Mouse (Mus musculus) heart, embryonic 16.5 days (tissue): ENCODE data around the gene Pdap1. TPM values are rescaled to one million over a fixed set of nuclear protein-coding genes. Genes with fewer than 3 reads are reported as not detected.
"Not testable (repeated sequence)": the region's sequence is repeated elsewhere in the genome, so short reads cannot be mapped to it uniquely, and the experiment has no call there.

Experiments used
- ATAC-seq: fragments of 200-750 bp; cut with Nextera tagmentation; replicated peaks from 2 replicates; pipeline ENCODE4 v1.8.0; 2017; ENCODE audit warnings: moderate number of reproducible peaks; ENCODE audit not compliant: insufficient read depth, low FRiP score; ENCODE audit errors: extremely low read depth
- H3K27ac ChIP-seq: fragments of 300-500 bp; sonication (generic); 2 replicates; pipeline ENCODE4 v1.5.1; 2014; ENCODE audit warnings: mild to moderate bottlenecking, low read length, control low read depth, moderate library complexity
- H3K27me3 ChIP-seq: fragments of 300-500 bp; sonication (generic); 2 replicates; pipeline ENCODE4 v1.6.1; 2014; ENCODE audit warnings: low read length, mixed read lengths; ENCODE audit not compliant: control insufficient read depth, insufficient read depth
- H3K36me3 ChIP-seq: fragments of 300-500 bp; sonication (generic); 2 replicates; pipeline ENCODE4 v1.6.1; 2014; ENCODE audit not compliant: control insufficient read depth, insufficient read depth
- H3K4me1 ChIP-seq: fragments of 300-500 bp; sonication (generic); 2 replicates; pipeline ENCODE4 v1.6.1; 2014; ENCODE audit warnings: low read length, mixed read lengths; ENCODE audit not compliant: control insufficient read depth, insufficient read depth
- H3K4me2 ChIP-seq: fragments of 300-500 bp; sonication (generic); 2 replicates; pipeline ENCODE4 v1.6.1; 2014; ENCODE audit warnings: low read depth, mild to moderate bottlenecking, control low read depth, low read length
- H3K4me3 ChIP-seq: fragments of 300-500 bp; sonication (generic); 2 replicates; pipeline ENCODE4 v1.5.1; 2014; ENCODE audit warnings: mild to moderate bottlenecking, control low read depth, low read length
- H3K9ac ChIP-seq: fragments of 300-500 bp; sonication (generic); 2 replicates; pipeline ENCODE4 v1.6.1; 2014; ENCODE audit warnings: low read length, control low read depth
- H3K9me3 ChIP-seq: fragments of 300-500 bp; sonication (generic); replicated peaks from 2 replicates; pipeline ENCODE4 v1.6.1; 2016; ENCODE audit warnings: low read length; ENCODE audit not compliant: control insufficient read depth
- WGBS: fragments of 180-500 bp; shearing (Covaris S2); extraction: QIAGEN DNeasy Blood & Tissue Kit; methylation state at CpG from one replicate; pipeline ENCODE4 v1.1.7; 2014; 5-methylcytosine and 5-hydroxymethylcytosine counted together
- polyA plus RNA-seq: library from polyadenylated mRNA; unstranded; fragments of >200 nt; fragmentation: Nextera tagmentation; extraction: Ambion mirVana; gene quantifications from 2 replicates; pipeline ENCODE4 v1.2.1, GENCODE M21; 2015

Pdap1 gene
- polyA plus RNA-seq, 1 experiment from 2014 or later = 49.8 TPM

DNA sequence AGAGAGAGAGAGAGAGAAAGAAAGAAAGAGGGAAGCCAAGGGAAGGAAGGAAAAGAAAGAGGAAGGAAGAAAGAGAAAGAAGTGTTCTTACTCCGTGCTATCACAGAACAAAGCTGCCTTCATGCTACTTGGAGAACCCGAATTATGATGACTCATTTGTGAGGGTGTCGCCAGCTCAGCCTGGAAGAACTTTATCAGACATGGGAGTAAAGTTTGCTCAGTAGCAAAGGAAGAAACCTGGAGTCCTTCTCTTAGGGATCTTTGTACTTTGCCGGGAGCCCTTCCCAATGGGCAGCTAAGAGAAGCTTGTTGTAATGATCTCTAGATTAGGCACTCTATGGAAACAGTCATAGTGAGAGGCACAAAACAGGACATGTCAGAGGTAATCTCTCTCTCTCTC is 37.3 kb downstream of the Pdap1 start:
- Histone ChIP-seq H3K4me1 (no peaks in the 10 kb centered on the region), H3K27ac (no peak overlapping the region), H3K36me3 (peaks cover 70% of the 10 kb centered on the region), H3K27me3 (no peaks in the 10 kb centered on the region), H3K4me2 (no peak overlapping the region), H3K9me3 (no peaks in the 10 kb centered on the region), H3K4me3 (no peak overlapping the region), H3K9ac (no peak overlapping the region)
- WGBS = 71% methylated on average over 4 of the region's 4 CpGs
- no peak for ATAC-seq

DNA sequence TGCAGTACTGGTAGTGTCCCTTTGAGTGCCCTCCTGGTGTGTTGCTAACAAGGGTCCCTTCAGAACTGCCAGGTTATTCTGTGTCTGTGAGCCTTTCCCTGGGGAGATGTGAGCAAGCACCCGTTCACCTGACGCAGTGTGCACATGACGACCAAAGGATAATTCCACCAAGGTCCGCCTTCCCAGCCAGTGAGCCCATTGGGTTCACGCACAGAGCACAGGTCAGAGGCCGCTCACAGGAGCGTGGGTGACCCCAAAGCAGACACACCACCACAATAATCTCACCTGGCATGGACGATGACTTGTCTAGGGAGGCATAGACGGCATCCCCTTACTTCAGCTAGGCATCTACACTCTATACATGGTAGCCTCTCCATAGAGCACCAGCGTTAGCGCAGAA is 38.6 kb downstream of the Pdap1 start:
- H3K4me1 ChIP-seq, H3K9ac ChIP-seq, H3K4me3 ChIP-seq, ATAC-seq, H3K9me3 ChIP-seq, H3K27me3 ChIP-seq, H3K4me2 ChIP-seq, H3K27ac ChIP-seq: not testable (repeated sequence)
- 97% methylated on average over 11 of the region's 11 CpGs for WGBS
- peaks cover 74% of the 10 kb centered on the region for H3K36me3 ChIP-seq

DNA sequence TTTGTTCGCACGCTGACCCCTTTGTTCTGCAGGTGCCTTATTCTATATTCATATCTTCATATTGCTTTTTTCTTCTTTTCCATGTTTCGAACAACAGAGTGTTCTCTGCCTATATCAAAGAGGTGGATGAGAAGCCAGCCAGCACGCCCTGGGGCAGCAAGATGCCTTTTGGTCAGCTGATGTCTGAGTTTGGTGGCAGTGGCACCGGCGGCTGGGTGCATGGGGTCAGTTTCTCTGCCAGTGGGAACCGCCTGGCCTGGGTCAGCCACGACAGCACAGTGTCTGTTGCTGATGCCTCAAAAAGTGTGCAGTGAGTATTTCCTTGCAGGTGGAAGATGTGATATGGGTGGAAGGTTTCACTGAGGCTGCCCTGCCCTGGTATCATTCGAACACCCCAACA is 39.1 kb downstream of the Pdap1 start:
- H3K9me3 ChIP-seq = no peaks in the 10 kb centered on the region
- H3K27ac ChIP-seq = no peak overlapping the region
- no peak overlapping the region for H3K4me2 ChIP-seq
- H3K4me1 ChIP-seq = no peaks in the 10 kb centered on the region
- peaks cover 77% of the 10 kb centered on the region for H3K36me3 ChIP-seq
- no peaks in the 10 kb centered on the region for H3K27me3 ChIP-seq
- WGBS = 96% methylated on average over 9 of the region's 9 CpGs
- no peak for ATAC-seq
- H3K9ac ChIP-seq = no peak overlapping the region
- no peak overlapping the region for H3K4me3 ChIP-seq

DNA sequence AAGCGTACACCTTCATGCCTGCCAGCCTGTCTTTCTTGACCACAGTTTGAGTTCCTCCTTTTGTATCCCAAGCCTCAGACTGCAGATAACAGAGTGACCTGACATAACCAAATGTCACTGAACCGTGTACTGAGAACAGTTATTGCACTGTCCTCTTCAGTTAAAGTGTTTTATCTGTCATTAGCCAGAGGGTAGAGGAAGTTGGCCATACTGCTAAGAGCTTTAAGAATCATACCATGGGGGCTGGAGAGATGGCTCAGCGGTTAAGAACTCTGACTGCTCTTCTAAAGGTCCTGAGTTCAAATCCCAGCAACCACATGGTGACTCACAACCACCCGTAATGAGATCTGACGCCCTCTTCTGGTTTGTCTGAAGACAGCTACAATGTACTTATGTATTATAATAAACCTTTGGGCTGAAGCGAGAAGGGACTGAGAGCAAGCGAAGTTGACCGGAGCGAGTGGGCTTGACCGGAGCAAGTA is 41.7 kb downstream of the Pdap1 start:
- Histone ChIP-seq H3K4me2 (no peak overlapping the region), H3K27me3 (no peaks in the 10 kb centered on the region), H3K4me1 (no peaks in the 10 kb centered on the region), H3K9ac (no peak overlapping the region), H3K27ac (no peak overlapping the region), H3K9me3 (no peaks in the 10 kb centered on the region), H3K4me3 (no peak overlapping the region), H3K36me3 (peaks cover 59% of the 10 kb centered on the region)
- WGBS = 87% methylated on average over 10 of the region's 10 CpGs
- no peak for ATAC-seq

DNA sequence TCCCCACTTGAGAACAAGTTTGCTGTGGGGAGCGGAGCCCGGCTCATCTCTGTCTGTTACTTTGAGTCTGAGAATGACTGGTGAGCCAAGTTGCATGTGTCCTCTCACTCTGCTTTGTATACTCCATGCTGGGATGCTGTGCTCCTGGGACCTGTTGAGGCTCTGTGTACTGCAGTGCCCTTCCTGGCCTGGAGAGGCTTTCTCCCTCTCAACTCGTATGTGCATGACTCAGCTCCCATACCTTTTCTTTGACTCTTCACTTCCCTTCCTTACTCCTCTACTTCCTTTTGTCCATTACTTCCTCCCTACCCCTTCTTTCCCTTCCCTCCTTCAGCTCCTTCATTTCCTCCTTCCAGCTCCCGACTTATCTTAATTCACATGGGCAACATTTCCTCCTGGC is 43.8 kb downstream of the Pdap1 start:
- 75% methylated on average over 4 of the region's 4 CpGs for WGBS
- H3K36me3 ChIP-seq = peaks cover 59% of the 10 kb centered on the region
- no peak overlapping the region for H3K27ac ChIP-seq
- no peak overlapping the region for H3K4me2 ChIP-seq
- no peak overlapping the region for H3K9ac ChIP-seq
- no peak overlapping the region for H3K4me3 ChIP-seq
- H3K27me3 ChIP-seq = no peaks in the 10 kb centered on the region
- ATAC-seq = no peak
- no peaks in the 10 kb centered on the region for H3K9me3 ChIP-seq
- no peaks in the 10 kb centered on the region for H3K4me1 ChIP-seq

DNA sequence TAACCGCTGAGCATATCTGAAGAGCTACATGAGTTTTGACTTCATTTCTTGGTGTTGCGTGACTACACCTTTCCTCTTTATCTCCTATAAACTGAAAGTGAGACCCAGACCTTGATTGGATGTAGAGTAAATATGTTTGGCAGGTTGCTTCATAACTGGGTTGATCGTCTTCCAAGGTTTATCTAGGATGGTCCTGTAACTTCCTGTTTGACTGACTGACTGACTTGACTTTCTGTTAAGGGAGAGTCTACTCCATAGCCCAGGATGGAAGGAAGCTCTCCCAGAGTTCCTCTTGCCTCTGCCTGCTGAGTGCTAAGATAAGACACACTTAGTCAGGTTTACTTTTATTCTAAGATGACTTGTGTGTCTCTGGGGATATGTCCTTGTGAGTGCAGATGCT is 50.2 kb downstream of the Pdap1 start:
- H3K9ac ChIP-seq = no peak overlapping the region
- 80% methylated on average over 3 of the region's 3 CpGs for WGBS

DNA sequence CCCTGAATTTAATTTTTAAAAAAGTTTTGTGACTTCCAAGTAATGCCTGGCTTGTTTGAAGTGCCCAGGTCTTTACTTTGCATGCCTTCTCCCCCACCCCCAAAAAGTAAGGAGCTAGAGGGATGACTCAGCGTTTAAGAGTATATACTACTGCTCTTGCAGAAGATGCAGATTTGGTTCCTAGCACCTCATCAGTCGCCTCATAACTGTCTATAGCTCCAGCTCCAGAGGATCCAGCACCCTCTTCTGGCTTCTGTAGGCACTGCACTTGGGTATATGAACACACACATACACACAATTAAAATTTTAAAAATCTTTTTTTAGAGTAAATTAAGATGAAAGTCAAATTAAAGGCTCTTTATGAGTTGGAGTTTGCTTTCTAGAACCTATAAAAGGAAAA is 51.9 kb downstream of the Pdap1 start:
- H3K36me3 ChIP-seq = peaks cover 15% of the 10 kb centered on the region
- ATAC-seq = no peak
- no peaks in the 10 kb centered on the region for H3K27me3 ChIP-seq
- H3K4me3 ChIP-seq = no peak overlapping the region
- H3K9ac ChIP-seq = no peak overlapping the region
- H3K4me1 ChIP-seq = peaks cover 10% of the 10 kb centered on the region
- H3K4me2 ChIP-seq = no peak overlapping the region
- 100% methylated on average over 2 of the region's 2 CpGs for WGBS
- no peak overlapping the region for H3K27ac ChIP-seq
- H3K9me3 ChIP-seq = no peaks in the 10 kb centered on the region

More for the DNA sequence above, 50.2 kb downstream of the Pdap1 start:
- no peaks in the 10 kb centered on the region for H3K9me3 ChIP-seq
- peaks cover 3% of the 10 kb centered on the region for H3K4me1 ChIP-seq
- peaks cover 20% of the 10 kb centered on the region for H3K36me3 ChIP-seq
- ATAC-seq = no peak
- H3K4me2 ChIP-seq = no peak overlapping the region
- no peak overlapping the region for H3K4me3 ChIP-seq
- H3K27ac ChIP-seq = no peak overlapping the region
- no peaks in the 10 kb centered on the region for H3K27me3 ChIP-seq

DNA sequence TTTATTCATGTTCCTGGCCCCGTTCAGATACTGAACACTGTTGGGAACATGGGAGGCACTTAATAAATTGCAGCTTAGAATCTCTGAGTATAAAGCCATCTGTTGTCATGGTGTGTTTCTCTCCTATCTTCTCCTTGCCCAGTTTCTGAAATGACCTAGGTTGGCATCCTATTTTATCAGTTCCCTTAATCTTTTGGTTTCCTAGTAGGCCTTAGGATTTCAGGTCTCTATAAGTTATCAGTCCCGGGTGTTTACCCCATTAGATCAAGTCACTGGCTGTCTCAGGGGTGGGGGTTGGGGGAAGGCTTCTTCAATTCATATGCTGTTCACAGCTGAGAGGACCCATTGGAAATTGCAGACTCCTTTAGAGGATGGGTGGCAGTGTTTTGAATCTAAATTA is 55.2 kb downstream of the Pdap1 start:
- WGBS = 49% methylated on average over 2 of the region's 2 CpGs
- H3K9ac ChIP-seq = peak overlapping the region; percentile 99
- no peak overlapping the region for H3K27ac ChIP-seq
- H3K36me3 ChIP-seq = no peaks in the 10 kb centered on the region
- peak overlapping the region; percentile 94 for H3K4me3 ChIP-seq
- peaks cover 10% of the 10 kb centered on the region for H3K4me1 ChIP-seq
- 0 out of 2 replicates have a peak, but pooled peaks cover 3% of the 10 kb centered on the region for H3K9me3 ChIP-seq
- peak overlapping the region; percentile 92 for H3K4me2 ChIP-seq
- H3K27me3 ChIP-seq = no peaks in the 10 kb centered on the region
- ATAC-seq = no peak

DNA sequence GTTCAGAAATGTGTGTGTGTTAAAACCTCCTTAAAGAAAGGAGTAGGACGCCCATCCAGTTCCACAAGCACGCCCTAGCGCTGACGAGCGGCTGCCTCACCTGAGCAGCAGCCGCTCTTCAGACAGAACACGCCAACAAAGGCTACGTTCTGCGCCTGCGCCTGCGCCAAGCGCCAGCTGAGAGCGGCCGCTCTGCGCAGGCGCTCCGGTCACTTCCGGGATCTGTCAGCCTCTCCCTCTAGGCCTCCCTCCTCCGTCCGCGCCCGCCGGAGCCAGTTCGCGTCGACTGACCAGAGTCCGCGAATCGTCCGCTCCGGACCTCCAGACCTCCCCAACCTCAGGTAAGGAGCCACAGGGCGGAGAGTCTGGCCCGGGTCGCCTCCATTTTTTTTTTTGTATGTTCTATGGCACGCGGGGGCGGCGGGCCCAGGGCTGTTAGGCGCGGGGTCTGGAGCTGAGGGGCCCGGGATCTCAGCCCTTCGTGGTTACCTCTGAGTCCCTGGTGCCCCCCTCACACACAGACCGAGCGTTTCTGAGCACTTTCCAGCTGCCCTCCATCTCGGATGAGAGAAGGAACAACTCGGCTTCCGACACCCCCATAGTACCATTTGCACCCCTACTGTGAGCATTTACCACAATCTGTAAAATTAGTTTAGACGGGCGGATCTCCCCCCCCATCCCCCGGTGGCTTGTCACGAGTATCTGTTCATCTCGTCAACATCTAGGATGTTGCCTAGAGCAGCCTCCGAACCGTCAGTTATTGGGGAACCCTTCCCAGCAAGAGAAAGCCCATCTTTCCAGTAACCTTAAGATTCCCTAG is 56.2 kb downstream of the Pdap1 start, which contains the start of the genes Arpc1a and Kpna7:
Gene Arpc1a (plus strand): TSS at position 199 of the 820 bp plus-strand sequence.
Gene Kpna7 (minus strand): TSS at position 399 of the 820 bp plus-strand sequence.
- 0 out of 2 replicates have a peak, but pooled peaks cover 3% of the 10 kb centered on the region for H3K9me3 ChIP-seq
- peak within 1 kb of the TSS; percentile 94 for H3K4me3 ChIP-seq
- peak within 1 kb of the TSS; percentile 92 for H3K4me2 ChIP-seq
- peak within 1 kb of the TSS; percentile 72 for H3K27ac ChIP-seq
- under 1% methylated on average over 53 of the region's 54 CpGs for WGBS
- H3K36me3 ChIP-seq = no peaks in the 10 kb centered on the region
- peaks cover 10% of the 10 kb centered on the region for H3K4me1 ChIP-seq
- H3K9ac ChIP-seq = peak within 1 kb of the TSS; percentile 99
- no peaks in the 10 kb centered on the region for H3K27me3 ChIP-seq
- peak; percentile 98 for ATAC-seq
